Mouse (Mus musculus): ENCODE measurements around the gene Wdr25. TPM values are rescaled to one million over a fixed set of nuclear protein-coding genes. Genes with fewer than 3 reads are reported as not detected.

The Wdr25 gene
- polyA plus RNA-seq, 1 experiment, result 1.9 TPM

DNA sequence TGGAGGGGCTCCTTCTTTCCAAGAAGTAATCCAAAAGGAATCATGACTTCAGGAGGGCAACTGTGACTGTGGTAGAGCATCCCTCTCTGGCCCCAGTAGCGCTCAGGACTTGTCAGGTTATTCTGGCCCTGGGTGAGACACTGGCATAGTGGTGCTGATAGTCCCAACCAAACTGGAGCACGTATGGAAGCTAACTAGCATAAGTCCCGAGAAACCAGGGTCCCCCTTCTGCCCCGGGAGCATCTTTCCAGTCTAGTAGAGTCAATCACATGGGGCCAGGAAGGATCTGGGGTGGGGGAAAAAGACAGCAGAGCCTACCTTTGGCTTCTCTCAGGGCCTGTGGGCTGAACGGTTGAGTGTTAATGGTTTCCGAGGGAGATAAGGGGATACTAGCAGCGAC, 175.3 kb downstream of the Wdr25 start:
- no peak overlapping the region for H3K4me3 ChIP-seq (ENCODE audit: insufficient read depth, low read depth, low read length)
- no peaks in the 10 kb centered on the region for H3K4me1 ChIP-seq (ENCODE audit: control insufficient read depth, insufficient read depth, insufficient read length, low read length)
- no peak overlapping the region for H3K27ac ChIP-seq (replicated peaks; ENCODE audit: low read depth, low read length)

DNA sequence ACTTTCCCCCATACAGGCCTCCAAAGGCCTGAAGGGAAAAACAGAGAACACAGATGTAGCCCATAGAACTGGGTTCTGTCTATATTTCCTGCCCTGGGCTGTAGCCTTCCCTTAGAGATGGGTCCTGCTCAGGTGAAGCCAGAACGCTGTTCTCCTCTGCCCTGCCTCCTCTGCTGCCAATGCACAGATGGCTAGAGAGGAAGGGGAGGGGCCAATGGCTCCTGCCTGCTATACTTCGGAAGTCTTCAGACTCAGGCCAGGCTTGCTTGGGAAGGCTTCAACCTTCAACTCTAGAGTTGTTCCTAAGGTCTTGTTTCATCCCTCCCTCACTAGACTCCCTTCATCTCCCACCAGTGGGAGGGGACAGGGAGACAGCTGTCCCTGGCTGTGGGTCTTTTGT, 176.3 kb downstream of the Wdr25 start:
- no peak overlapping the region for H3K4me3 ChIP-seq (ENCODE audit: insufficient read depth, low read depth, low read length)
- no peaks in the 10 kb centered on the region for H3K4me1 ChIP-seq (ENCODE audit: control insufficient read depth, insufficient read depth, insufficient read length, low read length)
- no peak overlapping the region for H3K27ac ChIP-seq (replicated peaks; ENCODE audit: low read depth, low read length)

DNA sequence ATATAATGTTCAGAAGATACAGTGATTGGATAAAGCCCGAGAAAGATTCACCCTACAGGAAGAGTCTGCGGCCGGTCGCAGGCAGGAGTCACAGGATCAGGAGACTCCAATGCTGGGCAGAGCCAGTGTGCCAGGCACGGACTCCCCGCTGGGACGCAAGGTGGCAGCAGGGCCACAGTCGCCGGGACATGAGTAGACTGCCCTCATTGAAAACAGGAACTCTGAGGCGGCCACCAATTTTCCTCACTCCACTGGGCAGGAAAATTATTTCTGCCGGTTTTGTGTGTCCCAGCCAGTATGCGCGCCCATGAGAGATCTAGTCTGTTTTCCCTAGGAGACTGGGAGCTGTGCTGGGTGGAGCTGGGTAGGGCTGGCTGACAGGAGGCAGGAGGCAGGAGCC, 177.8 kb downstream of the Wdr25 start:
- no peak overlapping the region for H3K4me3 ChIP-seq (ENCODE audit: insufficient read depth, low read depth, low read length)
- H3K4me1 ChIP-seq (ENCODE audit: control insufficient read depth, insufficient read depth, insufficient read length, low read length), result no peaks in the 10 kb centered on the region
- no peak overlapping the region for H3K27ac ChIP-seq (replicated peaks; ENCODE audit: low read depth, low read length)

DNA sequence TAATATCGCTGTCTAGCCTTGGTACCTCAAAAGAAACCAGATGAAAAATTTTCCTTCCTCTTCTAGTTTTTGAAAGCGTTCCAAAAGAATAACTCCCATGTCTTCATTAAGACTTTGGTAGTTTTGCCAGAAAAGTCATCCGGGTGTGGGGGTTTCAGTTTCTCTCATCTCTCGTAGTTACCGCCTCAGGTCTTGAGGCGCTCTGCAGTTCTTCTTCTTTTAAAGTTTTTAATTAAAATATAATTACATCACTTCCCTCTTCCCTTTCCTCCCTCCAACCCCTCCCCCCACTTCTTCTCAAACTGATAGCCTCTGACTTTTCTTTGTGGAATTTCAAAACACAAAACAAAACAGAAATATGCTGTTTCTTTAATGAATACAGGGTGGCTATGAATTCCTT, 180.7 kb downstream of the Wdr25 start:
- Histone ChIP-seq H3K4me3 (ENCODE audit: insufficient read depth, low read depth, low read length) (no peak overlapping the region), H3K4me1 (ENCODE audit: control insufficient read depth, insufficient read depth, insufficient read length, low read length) (no peaks in the 10 kb centered on the region), H3K27ac (replicated peaks; ENCODE audit: low read depth, low read length) (no peak overlapping the region)

DNA sequence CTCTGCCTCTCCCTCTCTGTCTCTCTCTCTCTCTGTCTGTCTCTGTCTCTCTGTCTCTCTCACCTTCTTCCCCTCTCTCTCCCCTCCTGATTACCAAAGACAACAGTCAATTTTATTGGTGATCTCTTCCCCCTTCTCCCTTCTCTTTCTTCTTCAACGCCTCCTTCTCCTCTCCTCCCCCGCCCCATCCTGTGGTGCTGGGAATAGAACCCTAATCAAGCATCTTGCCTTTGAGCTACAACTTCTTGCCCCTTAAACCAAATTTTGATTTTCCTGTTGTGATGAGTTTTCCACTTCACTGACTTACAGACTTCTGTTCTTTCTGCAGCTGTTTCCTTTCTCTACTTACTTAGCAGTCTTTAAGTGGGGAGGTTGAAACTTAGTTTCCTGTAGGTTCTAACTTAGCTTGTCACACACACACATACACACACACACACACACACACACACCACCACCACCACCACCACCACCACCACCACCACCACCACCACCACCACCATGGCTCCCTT, 181.4 kb downstream of the Wdr25 start:
- H3K27ac ChIP-seq (replicated peaks; ENCODE audit: low read depth, low read length), result no peak overlapping the region
- H3K4me1 ChIP-seq (ENCODE audit: control insufficient read depth, insufficient read depth, insufficient read length, low read length), result no peaks in the 10 kb centered on the region
- no peak overlapping the region for H3K4me3 ChIP-seq (ENCODE audit: insufficient read depth, low read depth, low read length)

DNA sequence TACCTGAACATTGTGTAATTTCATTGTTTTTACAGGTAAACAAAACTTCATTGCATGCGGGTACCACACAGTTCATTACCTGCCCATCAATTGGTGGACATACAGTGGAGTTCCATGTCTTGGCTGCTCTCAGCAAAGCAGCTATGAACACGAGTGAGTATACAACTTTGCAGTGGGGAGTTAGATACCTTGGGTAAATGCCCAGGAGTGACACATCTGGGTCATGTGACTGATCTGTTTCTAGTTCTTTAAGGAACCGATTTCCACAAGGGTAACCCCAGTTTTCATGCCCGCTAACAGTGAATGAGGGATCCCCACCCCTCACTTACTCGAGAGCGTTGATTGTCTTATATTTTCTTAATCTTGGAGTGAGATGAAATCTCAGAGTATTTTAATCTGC, 183.6 kb downstream of the Wdr25 start:
- Histone ChIP-seq H3K4me3 (ENCODE audit: insufficient read depth, low read depth, low read length) (no peak overlapping the region), H3K27ac (replicated peaks; ENCODE audit: low read depth, low read length) (no peak overlapping the region), H3K4me1 (ENCODE audit: control insufficient read depth, insufficient read depth, insufficient read length, low read length) (no peaks in the 10 kb centered on the region)

Other genes starting within 250 kb of the Wdr25 start
- not detected in 2 replicates for gene Degs2, start 191.3 kb upstream of the Wdr25 start, polyA plus RNA-seq (2012; ENCODE audit: insufficient read depth, insufficient read length, missing spikeins)
- gene Yy1, start 100.7 kb upstream of the Wdr25 start, polyA plus RNA-seq (2012; ENCODE audit: insufficient read depth, insufficient read length, missing spikeins), result 27.6 and 29.0 TPM in 2 replicates
- 1.2 and 1.8 TPM in 2 replicates for gene Slc25a29, start 57.7 kb upstream of the Wdr25 start, polyA plus RNA-seq (2012; ENCODE audit: insufficient read depth, insufficient read length, missing spikeins)
- 3.3 and 5.6 TPM in 2 replicates for gene Slc25a47, start 57.6 kb upstream of the Wdr25 start, polyA plus RNA-seq (2012; ENCODE audit: insufficient read depth, insufficient read length, missing spikeins)
- 26.0 and 32.0 TPM in 2 replicates for gene Wars, start 543 bp downstream of the Wdr25 start, polyA plus RNA-seq (2012; ENCODE audit: insufficient read depth, insufficient read length, missing spikeins)
- gene Begain, start 174.6 kb downstream of the Wdr25 start, polyA plus RNA-seq (2012; ENCODE audit: insufficient read depth, insufficient read length, missing spikeins), result 0.40 TPM in 1 of 2 replicates, not detected in the other